Mouse (Mus musculus) kidney, postnatal 36 days (tissue): ENCODE data around the gene Ly6g6e.

Experiments
- DNase-seq, 2 experiments: peaks; one replicate each; pipeline ENCODE4 v3.0.0; 2021 to 2022; ENCODE audit warnings: mixed read lengths in 2 of 2

The Ly6g6e gene

GRCm38 (mm10) chr17:35077285-35077684 is 583 bp downstream of the Ly6g6e start:
- DNase-seq: no peak

- peak; percentile 77 to 81 for DNase-seq
Observed at GRCm38 (mm10) chr17:35077786-35078233, 1.1 kb downstream of the Ly6g6e start, which contains the start of gene Ly6g6d. TSS of gene Ly6g6d (minus strand) at chr17:35078065.

- no peak for DNase-seq
Observed at GRCm38 (mm10) chr17:35079778-35080177, 3.1 kb downstream of the Ly6g6e start.

GRCm38 (mm10) chr17:35080248-35080647 is 3.5 kb downstream of the Ly6g6e start:
- DNase-seq: no peak

GRCm38 (mm10) chr17:35080710-35081109 is 4.0 kb downstream of the Ly6g6e start:
- no peak for DNase-seq

GRCm38 (mm10) chr17:35082841-35083576 is 6.3 kb downstream of the Ly6g6e start:
- no peak for DNase-seq

GRCm38 (mm10) chr17:35083929-35084497 is 7.3 kb downstream of the Ly6g6e start:
- no peak for DNase-seq

GRCm38 (mm10) chr17:35085208-35085865 is 8.6 kb downstream of the Ly6g6e start, which contains the start of gene Ly6g6f:
TSS of gene Ly6g6f (minus strand) at chr17:35085610.
- no peak for DNase-seq

- DNase-seq: no peak
Observed at GRCm38 (mm10) chr17:35088151-35088550, 11.4 kb downstream of the Ly6g6e start.

GRCm38 (mm10) chr17:35088825-35089644 is 12.3 kb downstream of the Ly6g6e start, which contains the start of gene Abhd16a:
TSS of gene Abhd16a (plus strand) at chr17:35089263.
- peak; percentile 96 to 97 for DNase-seq

- no peak for DNase-seq
Observed at GRCm38 (mm10) chr17:35090166-35090932, 13.6 kb downstream of the Ly6g6e start.

GRCm38 (mm10) chr17:35092403-35093198 is 15.9 kb downstream of the Ly6g6e start:
- DNase-seq: no peak

- no peak for DNase-seq
Observed at GRCm38 (mm10) chr17:35094475-35095365, 18.0 kb downstream of the Ly6g6e start.

GRCm38 (mm10) chr17:35096597-35096996 is 19.9 kb downstream of the Ly6g6e start:
- DNase-seq: no peak

GRCm38 (mm10) chr17:35097164-35097655 is 20.5 kb downstream of the Ly6g6e start:
- peak; percentile 18 to 68 for DNase-seq

- peak; percentile 34 to 56 for DNase-seq
Observed at GRCm38 (mm10) chr17:35100196-35100765, 23.6 kb downstream of the Ly6g6e start.

GRCm38 (mm10) chr17:35101161-35101560 is 24.5 kb downstream of the Ly6g6e start:
- DNase-seq: no peak

- no peak for DNase-seq
Observed at GRCm38 (mm10) chr17:35102299-35102698, 25.6 kb downstream of the Ly6g6e start.

- peak; percentile 84 to 89 for DNase-seq
Observed at GRCm38 (mm10) chr17:35103221-35103690, 26.6 kb downstream of the Ly6g6e start.
